Mouse (Mus musculus): ENCODE measurements around the gene Itga9. TPM values are rescaled to one million over a fixed set of nuclear protein-coding genes. Genes with fewer than 3 reads are reported as not detected.
A peak's percentile ranks its signal among the peaks of the same experiment; 100 is the strongest.

Itga9 gene
- total RNA-seq, 2 experiments from 2014 or later = 4.9 to 5.6 TPM

DNA sequence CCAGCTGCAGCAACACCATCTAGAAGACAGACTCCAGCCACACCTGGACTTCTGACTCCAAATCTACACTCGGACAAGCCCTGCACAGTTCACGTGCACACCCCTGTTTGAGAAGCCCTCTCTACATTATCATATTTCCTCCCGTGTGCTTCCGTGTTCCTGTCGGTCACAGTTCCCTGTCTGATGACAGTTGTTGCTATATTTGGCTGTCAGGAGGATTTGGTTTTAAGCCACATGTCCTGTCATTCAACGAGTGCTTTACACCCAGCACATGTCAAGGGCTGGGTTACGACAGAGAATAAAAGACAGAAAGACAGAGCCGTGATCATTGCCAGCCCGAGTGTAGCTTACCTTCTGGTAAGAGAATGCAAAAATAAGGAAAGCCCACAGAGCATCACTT, 250.2 kb downstream of the Itga9 start:
- DNase-seq (ENCODE audit: extremely low spot score in 1 of 2, low spot score in 1 of 2) = no peak

DNA sequence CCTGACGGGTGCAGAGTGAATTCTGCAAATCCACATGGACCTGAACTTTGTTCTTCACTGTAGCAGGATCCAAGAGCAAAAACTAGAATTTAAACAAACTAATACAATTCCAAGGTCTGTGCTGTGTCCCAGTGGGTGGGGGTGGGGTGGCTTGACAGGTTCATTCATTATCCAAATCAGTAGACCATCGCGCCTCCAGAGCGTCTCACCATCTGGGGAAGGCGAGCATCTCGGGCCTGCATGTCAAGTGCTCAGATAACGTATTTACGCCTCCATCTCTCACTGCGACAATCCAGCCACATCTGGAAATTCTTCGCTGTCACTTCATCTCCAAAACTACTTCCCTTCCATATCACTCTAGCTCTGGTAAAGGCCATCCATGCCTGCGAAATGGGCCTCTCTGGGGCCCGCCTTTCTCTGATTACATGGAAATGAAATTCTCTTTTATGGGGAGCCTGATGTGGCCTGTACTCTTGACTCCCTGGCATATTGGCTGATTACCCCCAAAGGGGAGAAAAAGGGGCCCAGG, 254.2 kb downstream of the Itga9 start:
- DNase-seq (ENCODE audit: extremely low spot score in 1 of 2, low spot score in 1 of 2) = no peak

DNA sequence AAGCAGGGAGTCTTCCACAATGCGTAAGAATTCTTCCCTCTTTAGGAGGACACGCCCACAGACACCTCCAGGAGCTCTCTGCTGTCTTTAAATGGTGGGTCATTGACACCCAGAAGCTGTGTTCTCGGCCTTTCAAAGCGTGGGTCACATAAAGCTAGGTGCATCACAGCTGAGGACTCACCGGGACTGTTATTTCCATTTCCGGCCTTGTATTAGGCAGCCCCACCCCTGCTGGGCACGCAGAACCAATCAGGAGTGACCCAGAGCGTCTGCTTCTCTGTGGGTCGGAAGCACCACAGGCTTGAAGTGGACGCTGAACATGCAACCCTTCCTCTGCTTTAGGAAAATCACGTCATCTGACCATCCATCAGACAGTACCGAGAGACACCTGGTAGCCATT, 255.7 kb downstream of the Itga9 start:
- DNase-seq (ENCODE audit: extremely low spot score in 1 of 2, low spot score in 1 of 2) = no peak

DNA sequence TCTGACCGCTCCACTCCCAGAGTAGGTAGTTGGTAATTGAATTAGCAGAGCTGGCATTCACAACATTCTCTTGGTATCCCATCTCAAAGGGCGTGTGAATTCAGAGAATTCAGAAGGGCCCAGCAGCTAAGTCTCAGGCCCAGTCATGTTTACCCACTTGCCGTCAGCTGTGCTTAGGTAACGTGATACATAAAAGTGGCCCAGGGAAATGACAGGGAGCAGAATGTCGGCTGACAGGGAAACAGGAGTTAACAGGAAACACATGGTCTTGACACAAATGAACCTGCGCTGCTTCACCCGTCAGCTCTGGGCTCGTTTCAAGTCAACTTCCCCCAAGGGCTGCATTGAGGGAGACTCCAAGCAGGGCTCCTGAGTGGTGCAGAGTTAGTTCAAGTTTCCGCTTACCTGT, 256.4 kb downstream of the Itga9 start:
- DNase-seq (ENCODE audit: extremely low spot score in 1 of 2, low spot score in 1 of 2) = no peak

DNA sequence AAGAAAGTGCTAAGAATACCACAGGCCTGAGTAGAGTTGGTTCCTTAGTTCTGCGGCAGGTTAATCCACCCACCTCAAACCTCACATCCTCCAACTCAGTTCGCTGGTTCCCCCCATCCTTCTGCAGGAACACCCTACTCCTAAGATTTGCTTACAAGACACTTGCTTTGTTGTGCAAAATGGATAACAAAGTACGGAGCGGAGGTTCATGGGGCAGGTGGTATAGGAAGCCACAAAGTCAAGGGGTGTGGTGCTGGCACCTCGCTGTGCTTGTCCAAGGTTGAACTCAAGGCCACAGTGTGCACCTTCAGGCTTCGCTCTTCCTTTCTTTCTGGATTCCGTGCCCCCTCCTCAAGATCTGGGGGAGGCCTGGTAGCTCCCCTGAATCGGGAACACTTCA, 257.0 kb downstream of the Itga9 start:
- no peak for DNase-seq (ENCODE audit: extremely low spot score in 1 of 2, low spot score in 1 of 2)

DNA sequence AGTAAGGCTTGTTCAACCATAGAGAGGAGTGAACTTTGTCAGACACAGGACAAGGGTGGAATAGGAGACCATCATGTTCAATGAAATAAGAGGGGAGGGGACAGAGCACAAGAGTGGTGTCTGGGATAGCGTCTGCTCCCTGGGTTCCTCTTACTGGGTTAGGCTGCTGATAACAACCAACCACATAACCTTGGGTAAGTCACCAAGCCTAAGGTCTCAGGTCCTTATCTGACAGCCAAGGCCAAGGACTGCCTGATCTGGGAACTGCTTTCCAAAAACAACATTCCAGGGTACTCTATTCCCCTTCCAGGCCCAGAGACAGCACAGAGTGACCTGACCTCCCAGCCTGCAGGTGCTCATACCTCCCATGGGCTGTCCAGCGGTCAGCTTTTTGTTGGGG, 260.5 kb downstream of the Itga9 start:
- DNase-seq (ENCODE audit: extremely low spot score in 1 of 2, low spot score in 1 of 2) = no peak

DNA sequence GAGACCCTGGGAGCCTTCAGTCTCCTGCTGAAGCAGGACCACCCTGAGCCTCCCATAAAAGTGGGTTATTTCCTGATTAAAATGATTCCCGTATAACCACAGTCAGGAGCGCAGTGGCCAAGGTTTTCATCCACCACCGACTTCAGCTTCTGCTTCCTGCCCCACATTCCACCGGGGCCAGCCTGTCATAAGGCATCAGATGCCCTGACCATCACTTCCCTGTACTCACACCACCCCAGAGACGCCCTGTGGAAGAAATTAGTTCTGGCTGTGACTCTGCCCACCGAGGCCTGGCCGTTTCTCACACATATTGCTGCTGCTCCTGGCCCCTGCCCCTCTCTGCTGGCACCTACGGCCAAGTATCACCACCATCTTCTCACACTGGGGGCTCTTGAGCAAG, 261.4 kb downstream of the Itga9 start:
- no peak for DNase-seq (ENCODE audit: extremely low spot score in 1 of 2, low spot score in 1 of 2)

DNA sequence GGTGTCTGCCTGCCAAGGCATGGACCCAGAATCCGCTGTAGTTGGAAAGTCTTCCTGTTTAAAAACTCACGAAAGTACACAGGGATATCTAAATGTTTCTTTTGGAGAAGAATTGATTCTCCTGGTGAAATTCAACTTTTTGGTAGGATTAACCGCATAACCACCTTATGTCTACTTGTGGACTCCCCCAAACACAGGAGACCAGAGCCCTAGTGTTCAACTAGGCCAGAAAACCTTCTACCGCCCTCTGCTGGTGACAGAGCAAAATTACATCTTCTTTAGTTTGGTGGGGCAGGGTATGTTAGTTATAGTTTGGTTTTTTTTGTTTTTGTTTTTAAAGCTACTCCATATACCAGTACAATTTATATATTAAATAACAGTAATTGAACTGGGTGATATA, 264.6 kb downstream of the Itga9 start:
- peak; percentile 19 to 70 for DNase-seq (ENCODE audit: extremely low spot score in 1 of 2, low spot score in 1 of 2)

DNA sequence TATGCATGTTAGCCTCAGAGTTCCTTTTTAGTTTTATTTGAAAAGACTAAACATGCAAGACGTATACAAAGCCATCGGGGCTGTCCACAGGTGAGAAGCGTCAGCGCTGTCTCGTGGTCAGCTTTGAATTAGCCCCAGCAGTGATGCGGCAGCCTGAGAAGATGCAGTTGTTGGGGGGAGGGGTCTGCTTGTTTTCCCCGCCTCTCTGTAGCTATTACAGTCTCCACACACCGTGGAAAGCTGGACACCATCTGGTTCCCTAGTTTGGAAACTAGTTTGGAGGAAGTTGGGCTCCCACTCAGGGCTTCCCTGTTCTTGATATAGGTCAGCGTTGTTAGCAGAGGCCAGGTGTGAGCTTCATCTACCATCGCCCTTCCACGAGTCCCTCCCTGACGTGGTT, 266.5 kb downstream of the Itga9 start:
- no peak for DNase-seq (ENCODE audit: extremely low spot score in 1 of 2, low spot score in 1 of 2)

DNA sequence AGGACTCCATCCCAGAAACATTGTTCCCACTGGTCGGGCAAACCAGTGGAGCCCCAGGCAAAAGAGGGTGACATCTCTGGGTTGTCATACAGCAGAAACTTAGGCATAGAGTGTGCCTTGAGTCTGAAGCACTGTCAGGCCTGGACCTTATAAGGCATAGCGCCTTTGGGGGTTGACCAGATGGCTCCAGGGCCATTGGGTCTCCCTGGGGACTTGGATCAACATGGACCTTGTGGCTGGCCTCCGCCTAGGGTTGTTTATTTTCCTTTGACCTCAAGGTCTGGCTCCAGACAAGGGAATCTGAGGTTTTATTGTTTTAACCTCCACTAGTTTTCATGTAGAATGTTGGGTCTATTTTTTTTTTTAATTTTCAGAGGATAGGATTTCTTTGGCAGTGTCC, 267.1 kb downstream of the Itga9 start:
- no peak for DNase-seq (ENCODE audit: extremely low spot score in 1 of 2, low spot score in 1 of 2)

DNA sequence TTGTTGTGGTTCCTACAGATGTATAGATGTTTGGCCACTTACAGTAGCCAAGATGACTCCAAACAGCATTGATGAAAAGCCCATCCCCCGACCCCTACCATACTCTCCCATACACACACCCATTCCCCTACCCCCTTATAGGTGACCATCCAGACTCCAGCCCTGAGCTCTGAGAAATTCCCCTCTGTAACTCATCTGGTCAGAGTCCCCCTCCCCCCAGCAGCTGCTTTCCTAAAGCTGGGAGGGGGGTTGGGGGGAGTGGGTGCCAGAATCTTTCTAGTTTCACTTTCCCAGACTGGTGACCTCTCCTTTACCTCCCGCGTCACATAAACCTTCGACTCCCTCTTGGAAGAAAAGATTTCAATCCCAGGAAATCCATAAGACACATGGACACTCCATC, 269.2 kb downstream of the Itga9 start:
- DNase-seq (ENCODE audit: extremely low spot score in 1 of 2, low spot score in 1 of 2) = no peak

DNA sequence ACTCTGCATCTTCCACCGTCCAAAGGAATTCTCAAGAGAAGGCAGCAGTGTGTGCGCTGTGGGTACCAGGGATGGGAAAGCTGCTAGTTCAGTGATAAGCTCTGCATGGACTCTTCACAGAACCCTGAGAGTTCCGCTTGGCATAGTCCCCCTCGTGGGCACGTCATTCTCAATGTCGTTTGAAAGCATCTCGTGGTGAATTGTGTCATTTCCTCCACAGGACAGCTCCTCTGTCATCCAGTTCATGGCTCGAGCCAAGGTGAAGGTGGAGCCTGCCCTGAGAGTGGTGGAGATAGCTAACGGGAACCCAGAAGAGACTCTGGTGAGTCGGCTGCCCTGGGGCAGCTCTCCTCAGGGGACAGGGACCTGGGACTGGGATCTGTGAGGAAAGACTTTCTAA, 270.4 kb downstream of the Itga9 start:
- DNase-seq (ENCODE audit: extremely low spot score in 1 of 2, low spot score in 1 of 2) = no peak

DNA sequence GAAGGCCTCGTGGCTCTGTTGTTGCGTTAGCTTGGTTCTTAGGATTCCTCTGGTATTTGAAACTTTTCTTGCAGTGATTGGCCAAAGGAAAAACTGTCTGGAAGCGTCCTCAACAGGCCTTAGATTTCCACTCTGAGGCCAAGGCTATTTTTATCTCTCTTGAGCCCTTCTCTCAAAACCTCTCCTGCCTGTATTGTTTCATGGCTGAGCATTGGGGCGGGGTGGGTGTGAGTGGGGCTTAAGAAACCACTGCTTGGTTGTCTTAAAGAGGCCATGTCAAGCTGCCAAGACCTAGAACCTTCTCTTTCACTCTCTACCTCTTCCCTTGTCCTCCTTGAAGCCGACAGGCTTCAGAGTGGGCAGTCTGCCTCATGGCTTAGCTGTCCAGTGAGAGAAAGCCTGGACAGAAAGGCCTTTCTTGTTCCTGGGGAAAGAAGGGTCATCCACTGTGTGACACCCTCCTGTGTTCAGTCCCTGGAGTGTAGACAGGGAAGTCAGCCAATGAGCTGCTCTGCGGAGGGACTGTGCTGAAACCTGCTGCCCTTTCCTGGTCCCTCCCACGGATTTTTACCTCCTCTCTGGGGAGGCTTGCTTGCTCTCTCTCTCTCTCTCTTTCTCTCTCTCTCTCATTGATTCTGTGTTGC, 271.0 kb downstream of the Itga9 start:
- no peak for DNase-seq (ENCODE audit: extremely low spot score in 1 of 2, low spot score in 1 of 2)

DNA sequence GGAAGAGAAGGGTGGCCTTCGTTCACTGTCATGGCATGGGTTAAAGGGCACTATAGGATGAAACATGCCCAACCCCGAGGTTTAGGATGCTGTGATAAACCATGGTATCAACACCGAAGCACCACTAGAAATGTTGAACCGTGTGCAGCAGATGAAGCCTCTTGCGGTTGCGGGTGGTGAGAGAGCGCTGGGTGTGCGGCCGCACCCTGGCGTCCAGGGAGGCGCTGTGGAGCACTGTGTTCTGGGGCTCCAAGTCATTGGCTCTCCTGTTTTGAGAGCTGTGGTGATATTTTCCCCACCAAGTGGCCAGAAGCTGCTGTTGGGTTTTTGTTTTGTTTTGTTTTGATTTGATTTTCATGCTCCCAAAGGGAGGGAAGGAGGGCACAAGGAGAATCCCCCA, 272.1 kb downstream of the Itga9 start:
- no peak for DNase-seq (ENCODE audit: extremely low spot score in 1 of 2, low spot score in 1 of 2)

DNA sequence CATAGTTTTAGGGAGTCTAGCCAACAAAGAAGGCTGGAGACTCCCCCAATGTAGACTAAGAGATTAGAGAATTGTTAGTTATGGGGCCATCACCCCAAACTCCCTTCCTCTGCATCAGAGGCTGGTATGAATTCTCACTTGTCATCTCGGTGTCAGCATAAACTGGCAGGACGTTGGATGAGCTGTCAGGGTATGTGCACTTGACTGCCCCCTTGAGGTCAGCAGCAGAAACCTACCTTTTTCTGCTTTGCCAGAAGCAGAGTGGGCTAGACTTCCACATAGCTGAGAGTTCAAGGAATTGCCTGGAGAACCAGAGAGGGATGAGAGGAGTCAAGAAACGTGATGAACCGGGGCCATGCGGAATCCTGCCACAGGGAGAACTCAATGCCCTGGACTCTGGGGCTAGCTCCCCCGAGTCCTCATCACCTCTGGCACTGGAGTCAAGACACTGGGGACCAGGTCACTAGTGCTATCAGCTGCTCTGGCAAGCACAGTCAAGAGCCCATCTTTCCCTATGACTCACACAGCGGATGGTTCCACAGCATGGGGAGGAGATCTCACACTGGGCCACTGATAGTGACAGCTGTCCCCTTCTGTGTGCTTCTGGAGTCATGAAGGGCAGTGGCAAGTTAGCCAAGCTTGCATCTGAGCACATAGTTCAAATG, 274.9 kb downstream of the Itga9 start:
- peak in 1 of 2 experiments; percentile 22 for DNase-seq (ENCODE audit: extremely low spot score in 1 of 2, low spot score in 1 of 2)

DNA sequence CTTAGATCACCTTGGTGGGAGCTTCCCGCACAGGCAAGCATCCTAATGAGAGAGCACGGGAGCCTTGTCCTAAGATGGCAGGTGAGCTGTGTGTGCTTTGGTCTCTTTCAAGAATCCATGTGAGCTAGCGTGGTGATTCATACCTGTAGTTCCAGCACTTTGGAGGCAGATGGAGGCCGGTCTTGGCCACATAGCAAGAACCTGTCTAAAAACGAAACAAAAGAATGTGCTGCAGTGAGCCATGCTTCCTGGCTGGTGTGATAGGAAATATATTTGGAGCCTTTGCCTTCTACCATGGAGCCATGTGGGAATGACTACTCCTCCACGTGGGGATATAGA, 275.4 kb downstream of the Itga9 start:
- DNase-seq (ENCODE audit: extremely low spot score in 1 of 2, low spot score in 1 of 2) = no peak

DNA sequence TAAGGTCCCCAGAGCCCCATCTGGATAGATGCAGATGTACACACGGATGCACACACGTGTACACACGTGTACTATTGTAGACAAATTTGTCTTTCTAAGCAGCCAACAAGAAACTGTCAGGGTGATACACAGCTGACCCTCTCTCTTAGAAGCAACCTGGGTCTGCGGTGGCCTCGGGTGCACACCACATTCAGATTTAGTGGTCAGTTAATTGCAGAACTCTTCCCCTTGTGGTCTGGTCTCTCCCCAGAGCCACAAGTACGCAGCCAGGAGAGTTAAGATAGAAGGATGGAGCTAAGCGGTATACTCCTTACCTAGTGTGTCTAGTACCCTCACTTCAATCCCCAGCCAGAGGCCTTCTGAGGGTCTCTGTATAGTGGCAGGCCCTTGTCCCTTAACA, 276.7 kb downstream of the Itga9 start:
- DNase-seq (ENCODE audit: extremely low spot score in 1 of 2, low spot score in 1 of 2) = no peak

DNA sequence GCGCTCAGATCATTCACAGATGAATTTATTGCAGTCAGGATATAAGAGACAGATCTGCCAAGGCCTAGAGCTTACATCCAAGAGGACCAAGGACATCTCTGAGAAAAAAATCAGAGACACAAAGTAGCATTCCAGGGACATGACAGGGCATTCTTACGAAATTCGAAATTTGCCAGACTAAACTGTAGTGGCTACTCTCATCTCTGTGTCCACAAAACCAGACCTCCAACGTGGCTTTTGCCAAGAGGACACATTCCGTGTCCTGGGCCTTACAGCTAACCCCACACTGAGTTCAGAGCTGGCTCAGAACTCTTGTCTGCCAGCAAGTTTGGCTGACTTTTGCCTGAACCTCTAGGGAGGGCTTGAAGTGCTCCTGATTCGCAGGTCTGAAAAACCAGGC, 279.3 kb downstream of the Itga9 start:
- no peak for DNase-seq (ENCODE audit: extremely low spot score in 1 of 2, low spot score in 1 of 2)

DNA sequence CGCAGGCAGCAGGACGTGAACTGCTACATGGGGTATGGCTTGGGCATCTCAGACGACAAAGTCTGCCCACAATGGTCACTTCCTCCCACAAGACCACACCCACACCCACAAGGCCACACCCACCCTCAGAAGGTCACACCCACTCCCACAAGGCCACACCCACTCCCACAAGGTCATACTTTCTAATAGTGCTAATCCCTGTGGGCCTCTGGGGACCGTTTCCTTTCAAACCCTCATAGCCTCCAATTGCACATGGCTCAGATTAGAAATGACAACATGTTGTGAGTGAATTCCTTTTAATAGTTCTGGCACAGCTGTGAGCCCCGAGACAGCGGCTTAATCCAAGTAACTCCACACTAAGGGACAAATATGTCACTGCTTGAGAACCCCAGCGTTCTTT, 280.7 kb downstream of the Itga9 start:
- no peak for DNase-seq (ENCODE audit: extremely low spot score in 1 of 2, low spot score in 1 of 2)

DNA sequence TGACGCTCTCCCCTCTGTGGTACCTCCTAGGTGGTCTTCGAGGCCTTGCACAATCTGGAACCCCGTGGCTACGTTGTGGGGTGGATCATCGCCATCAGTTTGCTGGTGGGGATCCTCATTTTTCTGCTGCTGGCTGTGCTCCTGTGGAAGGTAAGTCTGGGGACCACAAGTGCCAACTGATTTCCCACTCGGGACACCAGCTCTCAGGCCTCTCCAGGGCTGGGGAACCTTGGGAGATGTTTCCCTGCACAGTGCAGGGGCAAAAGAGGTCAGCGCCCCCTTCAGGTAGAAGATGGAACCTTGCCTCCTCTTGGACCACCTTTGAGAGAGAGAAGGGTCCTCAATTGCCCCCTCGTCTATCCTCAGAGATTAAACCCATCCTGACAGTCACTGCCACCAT, 281.2 kb downstream of the Itga9 start:
- DNase-seq (ENCODE audit: extremely low spot score in 1 of 2, low spot score in 1 of 2) = no peak

DNA sequence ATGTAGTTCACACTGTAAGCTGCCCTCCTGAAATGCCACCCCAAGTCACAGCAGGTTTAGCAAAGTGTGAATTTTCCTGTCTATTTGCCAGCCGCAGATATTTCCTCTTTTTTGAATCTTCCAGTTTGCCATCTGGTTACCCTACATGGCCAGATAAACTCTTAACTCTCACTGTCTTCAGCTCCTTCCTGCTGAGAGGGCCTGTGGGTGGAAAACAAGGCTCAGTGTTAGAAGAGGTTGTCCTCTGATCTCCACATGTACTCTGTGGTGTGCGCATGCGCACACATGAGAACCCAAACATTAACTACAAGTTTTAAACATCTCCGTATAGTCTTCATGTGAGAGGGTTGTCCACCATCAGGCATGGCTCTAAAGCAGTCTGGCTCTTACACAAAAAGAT, 283.7 kb downstream of the Itga9 start:
- no peak for DNase-seq (ENCODE audit: extremely low spot score in 1 of 2, low spot score in 1 of 2)

DNA sequence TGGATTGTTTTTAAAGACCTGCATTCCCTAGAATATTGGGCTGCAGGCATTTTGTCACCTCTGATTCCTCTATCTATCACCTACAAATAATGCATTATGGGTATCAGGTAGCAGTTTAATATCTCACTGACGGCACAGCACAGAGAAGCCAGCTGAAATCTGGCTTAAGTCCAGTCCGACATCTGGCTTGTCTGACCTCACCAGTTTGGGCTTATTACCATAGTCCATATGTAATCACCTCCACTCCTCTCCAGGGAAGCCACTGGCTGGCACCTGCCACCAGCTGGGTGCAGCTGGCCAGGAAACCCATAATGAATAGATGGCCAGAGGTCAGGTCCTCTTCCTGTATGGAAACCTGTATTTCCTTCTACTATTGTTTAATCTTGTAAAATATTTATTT, 284.2 kb downstream of the Itga9 start:
- DNase-seq (ENCODE audit: extremely low spot score in 1 of 2, low spot score in 1 of 2) = no peak

Data from layer of hippocampus, postnatal 25 days (tissue).